Mouse (Mus musculus): ENCODE data around the gene Eaf1. TPM values are rescaled to one million over a fixed set of nuclear protein-coding genes. Genes with fewer than 3 reads are reported as not detected.
"Not testable (repeated sequence)": the region's sequence is repeated elsewhere in the genome, so short reads cannot be mapped to it uniquely, and the experiment has no call there.

Gene Eaf1
- total and polyA plus RNA-seq, 2 experiments from 2014 or later: 6.5 to 7.4 TPM

DNA sequence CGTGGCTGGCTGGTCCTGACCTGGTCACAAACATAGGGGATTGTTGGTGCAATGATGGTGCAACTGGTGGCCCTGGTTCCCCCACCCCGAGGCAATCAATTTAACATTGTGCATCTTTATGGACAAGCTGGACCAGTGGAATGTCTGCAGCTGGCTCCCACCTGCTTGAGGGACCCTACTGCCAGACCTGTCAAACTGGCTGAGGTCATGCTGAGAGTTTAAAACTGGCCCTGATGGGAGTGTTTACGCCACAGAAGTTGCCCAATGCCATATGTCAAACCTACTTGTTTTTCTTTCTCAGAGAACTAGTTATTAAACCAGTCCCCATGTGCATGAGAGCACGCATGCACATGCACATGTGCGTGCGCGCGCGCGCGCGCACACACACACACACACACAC, 36.2 kb upstream of the Eaf1 start:
- WGBS: 87% methylated on average over 12 of the region's 12 CpGs
- no peak overlapping the region for H3K4me3 ChIP-seq (ENCODE audit: low read depth, low read length)
- no peaks in the 10 kb centered on the region for H3K36me3 ChIP-seq (replicated peaks; ENCODE audit: control insufficient read depth, insufficient read depth, low read length)
- no peaks in the 10 kb centered on the region for H3K9me3 ChIP-seq (replicated peaks; ENCODE audit: control insufficient read depth, low read length)
- H3K4me1 ChIP-seq (ENCODE audit: control insufficient read depth, insufficient read depth): no peaks in the 10 kb centered on the region
- ATAC-seq (ENCODE audit: insufficient read depth, low read depth): no peak
- H3K27me3 ChIP-seq (ENCODE audit: control insufficient read depth, insufficient read depth, low read length): no peaks in the 10 kb centered on the region
- no peak for DNase-seq (ENCODE audit: low spot score)
- H3K9ac ChIP-seq (replicated peaks; ENCODE audit: low read depth, low read length): no peak overlapping the region
- H3K27ac ChIP-seq (ENCODE audit: low read depth): no peak overlapping the region
- no peak overlapping the region for H3K4me2 ChIP-seq (ENCODE audit: low read depth, low read length)
- no peak for TF ChIP-seq CTCF (IDR thresholded peaks at IDR 0.05; ENCODE audit: low read depth)
- no peak for TF ChIP-seq EP300 (IDR thresholded peaks at IDR 0.05; ENCODE audit: low read depth)

DNA sequence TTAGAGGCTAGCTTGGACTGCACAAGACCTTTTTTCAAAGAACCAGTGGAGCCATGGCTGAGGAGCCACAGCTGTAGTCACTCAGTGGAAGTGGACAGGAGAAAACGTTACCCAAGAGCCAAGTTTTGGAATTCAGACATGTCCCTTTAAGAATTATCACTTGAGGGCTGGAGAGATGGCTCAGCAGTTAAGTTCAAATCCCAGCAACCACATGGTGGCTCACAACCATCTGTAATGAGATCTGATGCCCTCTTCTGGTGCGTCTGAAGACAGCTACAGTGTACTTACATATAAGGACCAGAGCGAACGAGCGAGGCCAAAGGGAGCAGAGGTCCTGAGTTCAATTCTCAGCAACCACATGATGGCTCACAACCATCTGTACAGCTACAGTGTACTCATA, 32.0 kb upstream of the Eaf1 start:
- not testable (repeated sequence) for H3K36me3 ChIP-seq (replicated peaks; ENCODE audit: control insufficient read depth, insufficient read depth, low read length); H3K27me3 ChIP-seq (ENCODE audit: control insufficient read depth, insufficient read depth, low read length); H3K9me3 ChIP-seq (replicated peaks; ENCODE audit: control insufficient read depth, low read length); ATAC-seq (ENCODE audit: insufficient read depth, low read depth); H3K4me2 ChIP-seq (ENCODE audit: low read depth, low read length); H3K4me1 ChIP-seq (ENCODE audit: control insufficient read depth, insufficient read depth); H3K9ac ChIP-seq (replicated peaks; ENCODE audit: low read depth, low read length); H3K4me3 ChIP-seq (ENCODE audit: low read depth, low read length); DNase-seq (ENCODE audit: low spot score); H3K27ac ChIP-seq (ENCODE audit: low read depth)
- 85% methylated on average over 5 of the region's 5 CpGs for WGBS

- no peaks in the 10 kb centered on the region for H3K36me3 ChIP-seq (replicated peaks; ENCODE audit: control insufficient read depth, insufficient read depth, low read length)
- DNase-seq (ENCODE audit: low spot score): no peak
- no peak overlapping the region for H3K4me3 ChIP-seq (ENCODE audit: low read depth, low read length)
- TF ChIP-seq EP300 (IDR thresholded peaks at IDR 0.05; ENCODE audit: low read depth) (no peak), CTCF (IDR thresholded peaks at IDR 0.05; ENCODE audit: low read depth) (no peak)
- H3K27ac ChIP-seq (ENCODE audit: low read depth): peak overlapping the region; percentile 36
- no peak overlapping the region for H3K9ac ChIP-seq (replicated peaks; ENCODE audit: low read depth, low read length)
- ATAC-seq (ENCODE audit: insufficient read depth, low read depth): peak; percentile 47
- no peak overlapping the region for H3K4me2 ChIP-seq (ENCODE audit: low read depth, low read length)
- H3K4me1 ChIP-seq (ENCODE audit: control insufficient read depth, insufficient read depth): no peaks in the 10 kb centered on the region
- H3K9me3 ChIP-seq (replicated peaks; ENCODE audit: control insufficient read depth, low read length): no peaks in the 10 kb centered on the region
- WGBS: 71% methylated on average over 6 of the region's 6 CpGs
- H3K27me3 ChIP-seq (ENCODE audit: control insufficient read depth, insufficient read depth, low read length): no peaks in the 10 kb centered on the region
These were observed 31.3 kb upstream of the Eaf1 start for GRCm38 (mm10) chr14:31462886-31463285.

GRCm38 (mm10) chr14:31464176-31464575, 30.0 kb upstream of the Eaf1 start:
- WGBS: 61% methylated on average over 8 of the region's 8 CpGs
- TF ChIP-seq EP300 (IDR thresholded peaks at IDR 0.05; ENCODE audit: low read depth): no peak
- peak; percentile 59 for TF ChIP-seq CTCF (IDR thresholded peaks at IDR 0.05; ENCODE audit: low read depth)
- no peaks in the 10 kb centered on the region for H3K9me3 ChIP-seq (replicated peaks; ENCODE audit: control insufficient read depth, low read length)
- H3K36me3 ChIP-seq (replicated peaks; ENCODE audit: control insufficient read depth, insufficient read depth, low read length): no peaks in the 10 kb centered on the region
- DNase-seq (ENCODE audit: low spot score) (peak; percentile 38), ATAC-seq (ENCODE audit: insufficient read depth, low read depth) (no peak)
- no peaks in the 10 kb centered on the region for H3K27me3 ChIP-seq (ENCODE audit: control insufficient read depth, insufficient read depth, low read length)
- H3K4me2 ChIP-seq (ENCODE audit: low read depth, low read length): no peak overlapping the region
- no peak overlapping the region for H3K4me3 ChIP-seq (ENCODE audit: low read depth, low read length)
- H3K27ac ChIP-seq (ENCODE audit: low read depth): no peak overlapping the region
- H3K4me1 ChIP-seq (ENCODE audit: control insufficient read depth, insufficient read depth): no peaks in the 10 kb centered on the region
- H3K9ac ChIP-seq (replicated peaks; ENCODE audit: low read depth, low read length): no peak overlapping the region

- no peaks in the 10 kb centered on the region for H3K4me1 ChIP-seq (ENCODE audit: control insufficient read depth, insufficient read depth)
- TF ChIP-seq CTCF (IDR thresholded peaks at IDR 0.05; ENCODE audit: low read depth) (no peak; the same call in 1 of the 2 replicates), EP300 (IDR thresholded peaks at IDR 0.05; ENCODE audit: low read depth) (no peak)
- H3K4me3 ChIP-seq (ENCODE audit: low read depth, low read length): no peak overlapping the region
- no peaks in the 10 kb centered on the region for H3K9me3 ChIP-seq (replicated peaks; ENCODE audit: control insufficient read depth, low read length)
- WGBS: 63% methylated on average over 4 of the region's 4 CpGs
- H3K4me2 ChIP-seq (ENCODE audit: low read depth, low read length): no peak overlapping the region
- no peaks in the 10 kb centered on the region for H3K27me3 ChIP-seq (ENCODE audit: control insufficient read depth, insufficient read depth, low read length)
- ATAC-seq (ENCODE audit: insufficient read depth, low read depth) (no peak), DNase-seq (ENCODE audit: low spot score) (no peak)
- no peak overlapping the region for H3K9ac ChIP-seq (replicated peaks; ENCODE audit: low read depth, low read length)
- H3K36me3 ChIP-seq (replicated peaks; ENCODE audit: control insufficient read depth, insufficient read depth, low read length): no peaks in the 10 kb centered on the region
- no peak overlapping the region for H3K27ac ChIP-seq (ENCODE audit: low read depth)
These were observed 24.5 kb upstream of the Eaf1 start for GRCm38 (mm10) chr14:31469711-31470110.

- no peaks in the 10 kb centered on the region for H3K9me3 ChIP-seq (replicated peaks; ENCODE audit: control insufficient read depth, low read length)
- ATAC-seq (ENCODE audit: insufficient read depth, low read depth) (no peak), DNase-seq (ENCODE audit: low spot score) (peak; percentile 59)
- no peaks in the 10 kb centered on the region for H3K36me3 ChIP-seq (replicated peaks; ENCODE audit: control insufficient read depth, insufficient read depth, low read length)
- H3K27ac ChIP-seq (ENCODE audit: low read depth): no peak overlapping the region
- H3K4me2 ChIP-seq (ENCODE audit: low read depth, low read length): no peak overlapping the region
- no peaks in the 10 kb centered on the region for H3K27me3 ChIP-seq (ENCODE audit: control insufficient read depth, insufficient read depth, low read length)
- H3K4me1 ChIP-seq (ENCODE audit: control insufficient read depth, insufficient read depth): no peaks in the 10 kb centered on the region
- no peak overlapping the region for H3K9ac ChIP-seq (replicated peaks; ENCODE audit: low read depth, low read length)
- H3K4me3 ChIP-seq (ENCODE audit: low read depth, low read length): no peak overlapping the region
- peak; percentile 70 for TF ChIP-seq CTCF (IDR thresholded peaks at IDR 0.05; ENCODE audit: low read depth)
- TF ChIP-seq EP300 (IDR thresholded peaks at IDR 0.05; ENCODE audit: low read depth): no peak
- 4% methylated on average over 5 of the region's 5 CpGs for WGBS
These were observed 21.6 kb upstream of the Eaf1 start for GRCm38 (mm10) chr14:31472451-31473061.

Data from heart, postnatal 0 days (tissue).